Mouse (Mus musculus) heart, postnatal 4 days (tissue): ENCODE measurements at regions not wholly inside any gene's neighbourhood (a gene's known extent, or its start where the extent isn't known, plus 50 kb on each side); places are given as distances from the start of the nearest gene placed in this dataset.

Experiments used
- DNase-seq: peaks from one replicate; pipeline ENCODE4 v3.0.0; 2021

DNA sequence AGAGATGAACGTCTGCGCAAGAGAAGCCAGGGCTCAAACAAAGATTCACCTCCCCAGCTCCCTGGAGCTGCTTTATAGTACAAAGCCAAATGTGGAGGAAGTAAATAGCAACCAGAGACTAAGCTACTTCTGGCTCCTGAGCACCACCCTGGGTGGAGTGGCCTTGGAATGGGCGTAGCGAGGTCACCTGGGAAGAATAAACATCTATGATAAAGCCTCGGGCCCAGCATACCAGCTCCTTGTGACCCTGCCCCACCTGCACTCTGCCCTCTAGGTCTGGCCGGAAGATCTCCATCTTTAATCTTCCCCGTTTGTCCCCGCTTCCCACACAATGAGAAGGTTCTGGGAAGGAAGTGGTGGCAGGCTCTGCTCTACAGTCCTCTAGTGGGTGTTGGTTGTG is 61.0 kb upstream of the Ptpn3 start:
- DNase-seq, result no peak

GRCm38 (mm10) chr4:57369736-57370373 is 64.2 kb upstream of the Palm2 start:
- peak; percentile 87 for DNase-seq

DNA sequence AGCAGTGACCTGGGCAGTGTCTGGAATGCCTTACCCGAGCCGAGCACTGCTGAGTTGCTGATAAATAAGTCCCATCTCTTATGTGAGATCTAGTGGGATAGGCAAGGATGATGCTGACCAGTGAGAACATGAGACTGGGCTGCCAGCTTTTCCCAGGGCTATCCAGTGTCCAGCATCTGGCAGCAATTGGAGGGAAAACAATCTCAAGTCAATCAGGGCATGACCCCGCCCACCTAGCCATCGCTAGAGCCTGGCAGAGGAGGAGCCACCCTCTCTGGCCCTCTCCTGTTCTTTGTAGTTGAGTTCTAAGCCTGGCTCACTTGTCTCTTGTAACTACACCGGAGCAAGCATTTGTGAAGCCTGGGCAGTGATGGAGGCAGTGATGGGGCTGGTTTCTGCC is 56.2 kb upstream of the Palm2 start:
- no peak for DNase-seq

DNA sequence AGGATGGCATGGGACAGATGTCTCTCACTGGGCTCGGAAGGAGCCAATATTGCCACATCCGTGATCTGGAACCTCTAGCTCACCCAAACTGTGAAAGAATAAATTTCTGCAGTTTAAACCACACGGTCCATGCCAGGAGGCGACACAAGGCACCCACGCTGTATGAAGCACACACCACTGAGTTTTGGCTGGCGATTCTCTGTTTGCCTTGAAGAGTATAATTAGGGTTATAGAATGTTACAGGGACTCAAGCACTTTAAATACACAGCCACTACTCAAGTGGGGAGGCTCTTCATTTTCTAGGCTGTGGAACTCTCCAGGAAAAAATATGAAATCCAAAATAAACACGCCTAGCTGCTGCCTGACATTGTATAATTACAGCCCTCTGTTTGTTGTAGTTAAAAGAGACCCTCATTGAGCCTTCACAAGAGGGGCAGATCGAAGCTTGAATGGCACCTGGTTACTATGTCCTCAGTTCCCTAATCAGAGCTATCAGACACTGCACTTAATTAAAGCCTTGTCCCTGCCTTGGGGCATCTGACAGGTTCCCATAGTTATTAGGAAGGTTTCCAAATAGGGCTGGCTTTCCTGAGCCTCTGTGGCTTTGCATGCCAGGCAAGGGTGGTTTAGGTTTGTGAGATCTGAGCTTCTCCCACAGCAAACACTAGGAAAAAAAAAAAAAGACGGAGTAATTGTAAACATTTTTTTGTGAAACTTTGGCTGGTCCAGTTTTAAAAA is 53.8 kb upstream of the Palm2 start:
- no peak for DNase-seq

DNA sequence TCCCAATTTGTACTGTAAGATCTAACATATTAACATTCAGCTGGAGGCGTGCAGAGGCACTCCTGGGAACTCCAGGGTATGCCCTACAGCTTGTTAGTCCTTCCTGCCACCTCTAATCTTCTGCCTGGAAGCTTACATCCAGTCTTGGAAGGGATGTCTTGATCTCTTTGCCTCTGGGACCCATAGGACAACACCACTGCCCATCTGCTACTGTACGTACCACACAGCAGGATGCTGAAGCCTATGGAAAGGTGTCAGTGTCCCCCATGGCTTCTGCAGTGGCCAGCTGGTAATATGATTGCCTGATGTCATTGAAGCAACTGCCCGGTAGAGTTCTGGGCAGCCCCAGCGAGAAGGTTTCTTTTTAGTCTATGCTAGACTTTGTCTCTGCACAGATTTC is 52.7 kb upstream of the Palm2 start:
- DNase-seq, result no peak
